Mouse (Mus musculus) cerebellum, postnatal 25 days (tissue): ENCODE measurements around the gene Serpinb6a.

Source experiments
- DNase-seq, 2 experiments: peaks; one replicate each; pipeline ENCODE4 v3.0.0; 2021; ENCODE audit warnings: mixed read lengths in 2 of 2

Gene Serpinb6a

GRCm38 (mm10) chr13:33905176-33905954, 97.2 kb downstream of the Serpinb6a start, which contains the start of gene Serpinb6c:
TSS of gene Serpinb6c (minus strand) at chr13:33905708.
- no peak for DNase-seq

GRCm38 (mm10) chr13:33903290-33903689, 99.3 kb downstream of the Serpinb6a start:
- no peak for DNase-seq

- peak in 1 of 2 experiments; percentile 44 for DNase-seq
Measured at GRCm38 (mm10) chr13:33894207-33894606, 108.4 kb downstream of the Serpinb6a start.
